Mouse (Mus musculus): ENCODE data around the gene Olfml1. TPM values are rescaled to one million over a fixed set of nuclear protein-coding genes. Genes with fewer than 3 reads are reported as not detected.

Olfml1 gene
- polyA plus RNA-seq (2015; fragmentation: Nextera tagmentation; extraction: Ambion mirVana) = 1.7 and 2.0 TPM in 2 replicates

GRCm38 (mm10) chr7:107567261-107567671, at the start of gene Olfml1:
Gene Olfml1, plus strand, starts transcription at chr7:107567446.
- H3K4me2 ChIP-seq = peak within 1 kb of the TSS; percentile 36
- H3K4me3 ChIP-seq (replicated peaks) = peak within 1 kb of the TSS; percentile 16
- WGBS (ENCODE audit: insufficient replicate concordance) = 61% methylated on average over 7 of the region's 7 CpGs
- no peak within 1 kb of the TSS for H3K9ac ChIP-seq
- ATAC-seq (ENCODE audit: low read depth) = peak; percentile 51; the same call in 1 of the 2 replicates
- H3K36me3 ChIP-seq = no peaks in the 10 kb centered on the region
- H3K9me3 ChIP-seq (replicated peaks) = no peaks in the 10 kb centered on the region
- DNase-seq = no peak
- H3K4me1 ChIP-seq (replicated peaks) = no peaks in the 10 kb centered on the region
- H3K27ac ChIP-seq = no peak within 1 kb of the TSS; the same call in none of the 2 replicates
- H3K27me3 ChIP-seq = no peaks in the 10 kb centered on the region

- no peak overlapping the region for H3K4me2 ChIP-seq
- H3K4me3 ChIP-seq (replicated peaks) = no peak overlapping the region
- H3K9me3 ChIP-seq (replicated peaks) = no peaks in the 10 kb centered on the region
- H3K36me3 ChIP-seq = no peaks in the 10 kb centered on the region
- ATAC-seq (ENCODE audit: low read depth) = no peak
- H3K27ac ChIP-seq = no peak overlapping the region
- H3K27me3 ChIP-seq = no peaks in the 10 kb centered on the region
- no peaks in the 10 kb centered on the region for H3K4me1 ChIP-seq (replicated peaks)
- no peak for DNase-seq
- 70% methylated on average over 12 of the region's 12 CpGs for WGBS (ENCODE audit: insufficient replicate concordance)
- no peak overlapping the region for H3K9ac ChIP-seq
Measured at GRCm38 (mm10) chr7:107519256-107520025, 47.8 kb upstream of the Olfml1 start.

GRCm38 (mm10) chr7:107521411-107521810, 45.8 kb upstream of the Olfml1 start:
- Histone ChIP-seq H3K9me3 (replicated peaks) (no peaks in the 10 kb centered on the region), H3K4me3 (replicated peaks) (no peak overlapping the region), H3K27me3 (no peaks in the 10 kb centered on the region), H3K4me1 (replicated peaks) (no peaks in the 10 kb centered on the region), H3K4me2 (no peak overlapping the region), H3K9ac (no peak overlapping the region), H3K27ac (no peak overlapping the region), H3K36me3 (no peaks in the 10 kb centered on the region)
- no peak for DNase-seq
- ATAC-seq (ENCODE audit: low read depth) = no peak
- WGBS (ENCODE audit: insufficient replicate concordance) = 61% methylated on average over 6 of the region's 6 CpGs

GRCm38 (mm10) chr7:107526299-107526698, 40.9 kb upstream of the Olfml1 start:
- H3K36me3 ChIP-seq = no peaks in the 10 kb centered on the region
- no peak overlapping the region for H3K27ac ChIP-seq
- no peak overlapping the region for H3K4me3 ChIP-seq (replicated peaks)
- no peaks in the 10 kb centered on the region for H3K4me1 ChIP-seq (replicated peaks)
- no peaks in the 10 kb centered on the region for H3K27me3 ChIP-seq
- H3K4me2 ChIP-seq = no peak overlapping the region
- 20% methylated on average over 1 of the region's 1 CpGs for WGBS (ENCODE audit: insufficient replicate concordance)
- ATAC-seq (ENCODE audit: low read depth) (no peak), DNase-seq (no peak)
- H3K9me3 ChIP-seq (replicated peaks) = no peaks in the 10 kb centered on the region
- no peak overlapping the region for H3K9ac ChIP-seq

- no peak overlapping the region for H3K27ac ChIP-seq
- no peaks in the 10 kb centered on the region for H3K9me3 ChIP-seq (replicated peaks)
- 67% methylated on average over 3 of the region's 3 CpGs for WGBS (ENCODE audit: insufficient replicate concordance)
- no peak for DNase-seq
- H3K36me3 ChIP-seq = no peaks in the 10 kb centered on the region
- no peaks in the 10 kb centered on the region for H3K4me1 ChIP-seq (replicated peaks)
- no peak overlapping the region for H3K4me3 ChIP-seq (replicated peaks)
- H3K4me2 ChIP-seq = no peak overlapping the region
- no peaks in the 10 kb centered on the region for H3K27me3 ChIP-seq
- no peak overlapping the region for H3K9ac ChIP-seq
- no peak for ATAC-seq (ENCODE audit: low read depth)
Measured at GRCm38 (mm10) chr7:107528169-107528772, 39.0 kb upstream of the Olfml1 start.

- H3K4me1 ChIP-seq (replicated peaks) = no peaks in the 10 kb centered on the region
- whole genome bisulfite sequencing (ENCODE audit: insufficient replicate concordance) = 53% methylated on average over 5 of the region's 5 CpGs
- no peak overlapping the region for H3K4me3 ChIP-seq (replicated peaks)
- DNase-seq (no peak), ATAC-seq (ENCODE audit: low read depth) (no peak)
- H3K27me3 ChIP-seq = no peaks in the 10 kb centered on the region
- H3K4me2 ChIP-seq = no peak overlapping the region
- no peaks in the 10 kb centered on the region for H3K36me3 ChIP-seq
- no peak overlapping the region for H3K9ac ChIP-seq
- no peaks in the 10 kb centered on the region for H3K9me3 ChIP-seq (replicated peaks)
- H3K27ac ChIP-seq = no peak overlapping the region
Measured at GRCm38 (mm10) chr7:107529364-107529763, 37.9 kb upstream of the Olfml1 start.

GRCm38 (mm10) chr7:107535311-107535710, 31.9 kb upstream of the Olfml1 start:
- no peaks in the 10 kb centered on the region for H3K27me3 ChIP-seq
- no peaks in the 10 kb centered on the region for H3K9me3 ChIP-seq (replicated peaks)
- DNase-seq (no peak), ATAC-seq (ENCODE audit: low read depth) (no peak)
- no peaks in the 10 kb centered on the region for H3K36me3 ChIP-seq
- no peak overlapping the region for H3K4me2 ChIP-seq
- H3K27ac ChIP-seq = no peak overlapping the region
- H3K4me1 ChIP-seq (replicated peaks) = no peaks in the 10 kb centered on the region
- H3K9ac ChIP-seq = no peak overlapping the region
- H3K4me3 ChIP-seq (replicated peaks) = no peak overlapping the region
- 55% methylated on average over 4 of the region's 4 CpGs for WGBS (ENCODE audit: insufficient replicate concordance)

- no peaks in the 10 kb centered on the region for H3K36me3 ChIP-seq
- no peak overlapping the region for H3K27ac ChIP-seq
- H3K4me2 ChIP-seq = no peak overlapping the region
- no peak for ATAC-seq (ENCODE audit: low read depth)
- no peaks in the 10 kb centered on the region for H3K27me3 ChIP-seq
- no peak overlapping the region for H3K4me3 ChIP-seq (replicated peaks)
- DNase-seq = no peak
- H3K9ac ChIP-seq = no peak overlapping the region
- H3K9me3 ChIP-seq (replicated peaks) = no peaks in the 10 kb centered on the region
- WGBS (ENCODE audit: insufficient replicate concordance) = 72% methylated on average over 6 of the region's 6 CpGs
- H3K4me1 ChIP-seq (replicated peaks) = no peaks in the 10 kb centered on the region
Measured at GRCm38 (mm10) chr7:107536516-107536915, 30.7 kb upstream of the Olfml1 start.

- no peak for DNase-seq
- Histone ChIP-seq H3K27me3 (no peaks in the 10 kb centered on the region), H3K27ac (no peak overlapping the region), H3K4me2 (no peak overlapping the region), H3K36me3 (no peaks in the 10 kb centered on the region), H3K9me3 (replicated peaks) (no peaks in the 10 kb centered on the region), H3K4me3 (replicated peaks) (no peak overlapping the region), H3K4me1 (replicated peaks) (no peaks in the 10 kb centered on the region), H3K9ac (no peak overlapping the region)
- no peak for ATAC-seq (ENCODE audit: low read depth)
- WGBS (ENCODE audit: insufficient replicate concordance) = 8% methylated on average over 4 of the region's 4 CpGs
Measured at GRCm38 (mm10) chr7:107540034-107540433, 27.2 kb upstream of the Olfml1 start.

- Histone ChIP-seq H3K9me3 (replicated peaks) (no peaks in the 10 kb centered on the region), H3K4me2 (no peak overlapping the region), H3K4me1 (replicated peaks) (no peaks in the 10 kb centered on the region), H3K36me3 (no peaks in the 10 kb centered on the region), H3K27me3 (no peaks in the 10 kb centered on the region), H3K9ac (no peak overlapping the region), H3K4me3 (replicated peaks) (no peak overlapping the region), H3K27ac (no peak overlapping the region)
- WGBS (ENCODE audit: insufficient replicate concordance) = 64% methylated on average over 1 of the region's 1 CpGs
- DNase-seq (no peak), ATAC-seq (ENCODE audit: low read depth) (no peak)
Measured at GRCm38 (mm10) chr7:107545011-107545410, 22.2 kb upstream of the Olfml1 start.

- H3K36me3 ChIP-seq = no peaks in the 10 kb centered on the region
- H3K9me3 ChIP-seq (replicated peaks) = no peaks in the 10 kb centered on the region
- no peak overlapping the region for H3K9ac ChIP-seq
- 74% methylated on average over 3 of the region's 3 CpGs for WGBS (ENCODE audit: insufficient replicate concordance)
- H3K4me1 ChIP-seq (replicated peaks) = no peaks in the 10 kb centered on the region
- H3K4me2 ChIP-seq = no peak overlapping the region
- no peak overlapping the region for H3K4me3 ChIP-seq (replicated peaks)
- no peaks in the 10 kb centered on the region for H3K27me3 ChIP-seq
- H3K27ac ChIP-seq = no peak overlapping the region
- DNase-seq (no peak), ATAC-seq (ENCODE audit: low read depth) (no peak)
Measured at GRCm38 (mm10) chr7:107547872-107548271, 19.4 kb upstream of the Olfml1 start.

- no peak for ATAC-seq (ENCODE audit: low read depth)
- Histone ChIP-seq H3K36me3 (no peaks in the 10 kb centered on the region), H3K4me1 (replicated peaks) (no peaks in the 10 kb centered on the region), H3K4me2 (no peak overlapping the region), H3K9ac (no peak overlapping the region), H3K4me3 (replicated peaks) (no peak overlapping the region), H3K27me3 (no peaks in the 10 kb centered on the region), H3K27ac (no peak overlapping the region), H3K9me3 (replicated peaks) (no peaks in the 10 kb centered on the region)
- 30% methylated on average over 1 of the region's 1 CpGs for WGBS (ENCODE audit: insufficient replicate concordance)
- DNase-seq = no peak
Measured at GRCm38 (mm10) chr7:107553461-107553860, 13.8 kb upstream of the Olfml1 start.
